Mouse (Mus musculus) lung, postnatal 10 days (tissue): Measurements from ENCODE around the gene Fgfr1op.

Source experiments
- DNase-seq: peaks from one replicate; pipeline ENCODE4 v3.0.0; 2021

The Fgfr1op gene

DNA sequence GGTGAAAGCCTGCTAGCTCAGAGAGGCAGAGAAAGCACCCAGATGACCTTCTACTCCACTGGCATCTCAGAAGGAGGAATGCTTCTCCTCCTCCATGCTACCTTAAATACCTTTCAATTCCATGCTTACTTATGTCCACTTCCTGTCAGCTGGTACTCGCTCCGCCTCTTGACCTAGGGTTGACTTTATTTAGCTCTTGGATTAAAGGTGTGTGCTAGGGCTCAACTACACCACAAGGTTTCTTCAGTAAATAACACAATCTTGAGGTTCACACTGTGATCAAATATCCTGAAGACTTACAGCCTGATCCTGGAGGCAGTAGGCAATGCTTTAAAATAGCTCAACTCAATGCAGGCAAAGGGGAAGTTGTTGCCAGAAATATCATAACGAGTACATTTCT lies 64.3 kb downstream of the Fgfr1op start:
- DNase-seq: no peak

DNA sequence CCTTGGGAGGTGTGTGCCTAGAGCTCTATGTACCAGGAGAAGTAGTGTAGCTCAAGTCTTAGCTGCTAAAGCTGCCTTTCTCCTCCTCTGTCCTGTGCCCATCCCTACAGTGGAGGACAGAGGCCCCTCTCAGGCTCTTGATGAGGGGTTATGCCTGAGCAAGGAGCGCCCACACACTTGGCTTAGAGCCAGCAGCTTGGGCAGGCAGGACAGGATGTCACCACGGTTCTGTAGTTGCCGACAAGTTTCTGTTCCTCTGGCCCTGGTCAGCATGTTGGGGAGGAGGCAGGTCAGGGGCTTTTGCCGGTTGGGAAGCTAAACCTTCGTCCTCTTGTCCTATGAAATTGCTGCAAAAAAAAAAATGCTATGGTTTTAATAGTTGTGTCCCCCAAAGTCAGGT lies 66.8 kb downstream of the Fgfr1op start:
- DNase-seq: peak; percentile 46

DNA sequence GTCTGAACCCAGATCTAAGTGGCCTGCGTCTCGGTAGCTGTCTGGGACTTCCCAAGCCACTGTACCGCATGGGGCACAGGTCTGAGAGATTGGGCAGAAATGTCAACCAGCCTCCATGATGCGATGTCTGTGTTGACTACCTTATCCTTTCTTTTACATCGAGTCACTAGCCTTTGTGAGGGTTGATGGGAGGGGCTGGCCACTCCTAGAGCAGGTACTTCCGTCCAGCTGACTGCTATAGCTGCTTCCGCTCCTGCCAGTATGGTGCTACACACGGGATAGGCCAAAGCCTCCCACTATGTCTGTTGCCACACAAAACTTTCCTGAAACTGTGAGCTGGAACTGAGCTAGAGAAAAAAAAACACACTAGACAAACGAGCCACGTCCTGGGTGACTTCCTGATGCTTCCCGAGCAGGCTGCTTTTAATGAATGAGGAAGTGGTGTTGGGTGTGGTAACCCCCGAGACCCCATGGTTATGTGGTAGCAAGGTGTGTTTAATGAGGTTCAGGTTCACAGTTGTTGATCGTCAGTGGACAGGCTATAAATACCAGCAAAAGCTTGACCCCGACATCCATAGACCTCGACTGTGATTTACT lies 68.4 kb downstream of the Fgfr1op start:
- DNase-seq: no peak

DNA sequence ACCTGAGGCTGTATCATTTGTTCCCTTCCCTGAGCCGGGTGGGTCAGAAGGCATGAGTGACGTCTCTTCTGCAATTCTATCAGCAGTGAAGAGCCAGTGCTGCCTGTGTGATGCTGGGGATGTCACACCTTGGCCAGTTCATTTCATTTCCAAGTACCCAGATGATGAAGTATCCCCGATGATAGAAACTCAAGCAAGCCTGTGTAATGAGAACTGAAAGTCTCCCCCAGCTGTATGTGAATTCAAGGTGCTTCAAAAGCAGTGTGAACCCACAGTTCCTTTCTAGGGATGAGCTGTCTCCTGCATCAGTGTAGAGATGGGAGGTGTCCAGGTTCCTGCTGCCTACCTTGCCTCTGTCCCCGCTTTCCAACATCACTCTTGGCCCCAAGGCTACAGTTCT lies 69.2 kb downstream of the Fgfr1op start:
- no peak for DNase-seq

DNA sequence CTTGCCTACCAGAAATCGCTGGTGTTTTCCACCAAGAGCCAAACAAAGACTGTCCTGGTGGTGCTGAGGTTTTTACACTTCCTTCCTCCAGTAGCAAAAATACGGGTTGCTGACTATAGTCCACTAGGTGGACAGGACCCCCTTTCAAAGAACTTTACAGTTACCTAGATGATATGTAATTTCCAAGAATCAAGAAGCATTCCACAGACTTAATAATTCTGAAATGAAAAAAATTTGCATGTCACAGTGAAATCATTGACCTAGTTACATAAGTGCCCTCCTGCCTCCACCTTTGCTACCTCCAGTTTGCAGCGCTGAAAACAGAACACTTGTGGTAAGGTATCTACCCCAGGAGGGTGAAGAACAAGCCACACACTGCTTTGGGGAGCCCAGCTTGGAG lies 70.4 kb downstream of the Fgfr1op start, which contains the start of gene Ccr6:
Gene Ccr6, plus strand, starts transcription at position 301 of the 400 bp plus-strand sequence.
- no peak for DNase-seq

DNA sequence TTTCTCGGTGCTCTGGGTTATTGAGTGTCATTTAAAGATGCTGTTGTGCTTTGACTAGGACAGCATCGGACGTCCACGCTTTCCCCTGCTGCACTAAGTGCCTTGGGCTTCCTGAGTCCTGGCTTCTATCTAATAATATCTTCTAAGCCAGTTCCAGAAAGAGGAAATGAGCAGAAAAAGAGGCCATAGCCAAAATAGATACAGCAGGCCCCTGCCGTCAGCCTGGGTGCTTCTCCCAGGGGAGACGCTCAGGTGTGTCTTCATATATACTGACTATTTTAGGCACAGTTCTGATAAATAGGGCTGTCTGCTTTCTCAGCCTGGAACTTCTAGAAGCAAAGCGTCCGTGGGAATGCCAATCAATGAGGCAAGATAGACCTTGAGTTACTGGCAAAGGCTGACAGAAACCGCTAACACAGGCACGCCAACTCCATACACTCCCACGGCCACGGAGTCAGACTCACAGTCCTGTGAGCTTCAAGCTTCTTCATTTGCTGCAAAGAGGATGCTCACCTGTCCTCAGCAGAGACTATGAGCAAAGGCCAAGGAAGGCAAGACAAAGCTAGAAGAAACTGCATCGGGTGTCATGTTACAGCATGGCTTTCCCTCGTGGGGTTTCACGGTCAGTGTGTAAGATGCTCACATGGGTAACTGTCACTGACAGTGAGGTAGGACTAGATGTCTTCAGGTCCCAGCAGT lies 72.9 kb downstream of the Fgfr1op start:
- no peak for DNase-seq

DNA sequence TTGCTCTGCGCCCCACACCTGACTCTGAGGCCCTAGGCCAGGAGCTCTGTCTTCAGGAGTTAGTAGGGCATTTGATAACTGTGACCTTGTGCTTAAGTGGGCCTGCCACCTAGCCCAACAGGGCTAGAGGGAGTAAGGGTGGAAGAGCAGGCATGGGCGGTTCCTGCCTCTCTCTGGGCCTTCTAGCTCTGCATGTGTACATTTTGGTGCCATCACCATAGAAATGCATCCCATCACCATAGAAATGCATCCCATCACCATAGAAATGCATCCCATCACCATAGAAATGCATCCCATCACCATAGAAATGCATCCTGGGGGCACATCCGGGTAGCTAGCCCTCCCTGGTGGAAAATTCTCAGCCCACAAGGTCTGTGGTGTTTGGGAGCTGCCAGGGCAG lies 74.3 kb downstream of the Fgfr1op start:
- DNase-seq: no peak

DNA sequence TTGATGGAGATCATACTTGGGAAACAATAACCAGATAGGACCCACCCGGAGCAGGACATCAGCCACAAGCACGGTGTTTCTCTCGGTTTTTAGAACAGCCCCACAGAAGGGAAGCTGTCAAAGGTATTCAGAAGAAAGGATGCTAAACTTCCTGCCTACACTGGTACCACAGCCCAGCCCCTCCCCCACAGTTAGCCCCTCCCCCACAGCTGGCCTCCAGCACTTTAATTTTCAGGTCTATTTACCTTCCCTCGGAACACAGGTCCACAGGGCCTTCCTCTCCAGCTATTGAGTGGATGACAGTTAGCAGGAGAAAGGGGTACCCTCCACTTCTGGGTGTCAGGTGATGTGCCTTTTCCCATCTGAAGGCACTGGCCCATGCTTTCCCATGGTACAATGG lies 75.2 kb downstream of the Fgfr1op start:
- no peak for DNase-seq

DNA sequence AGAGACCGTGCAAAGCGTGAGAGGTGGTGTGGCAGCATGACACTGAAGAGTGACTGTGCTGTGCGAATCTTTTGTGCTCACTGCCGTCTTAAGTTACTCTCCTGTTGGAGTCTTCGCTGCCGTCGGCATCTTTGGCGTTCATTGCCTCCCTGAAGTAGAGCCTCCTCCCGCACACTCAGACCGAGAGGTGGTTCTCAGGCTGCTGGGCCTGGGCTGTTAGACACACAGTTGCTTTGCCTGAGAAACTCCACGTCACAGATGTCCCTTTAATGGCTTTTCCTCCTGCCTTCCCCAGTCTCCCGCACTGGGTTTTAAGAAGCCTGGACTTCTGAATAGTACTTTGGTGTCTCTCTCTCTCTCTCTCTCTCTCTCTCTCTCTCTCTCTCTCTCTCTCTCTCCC lies 76.3 kb downstream of the Fgfr1op start:
- no peak for DNase-seq

DNA sequence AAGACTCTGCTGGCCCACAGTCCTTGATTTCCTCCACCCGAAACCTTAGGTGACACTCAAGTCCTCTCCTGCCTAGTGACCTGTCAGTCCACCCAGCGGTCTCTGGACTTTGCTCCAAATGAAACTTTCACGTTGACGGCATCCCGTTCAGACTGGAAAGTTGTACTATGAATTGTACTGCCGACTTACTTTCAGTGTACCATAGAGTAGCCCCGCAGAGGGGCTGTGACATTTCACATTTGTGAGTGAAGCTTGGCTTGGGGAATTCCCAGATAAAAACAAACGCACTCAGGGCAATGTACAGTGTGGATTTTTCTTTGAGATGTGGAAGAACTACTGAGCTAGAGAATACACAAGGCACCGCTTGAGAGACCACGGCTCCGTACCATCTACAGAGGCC lies 76.9 kb downstream of the Fgfr1op start:
- no peak for DNase-seq

DNA sequence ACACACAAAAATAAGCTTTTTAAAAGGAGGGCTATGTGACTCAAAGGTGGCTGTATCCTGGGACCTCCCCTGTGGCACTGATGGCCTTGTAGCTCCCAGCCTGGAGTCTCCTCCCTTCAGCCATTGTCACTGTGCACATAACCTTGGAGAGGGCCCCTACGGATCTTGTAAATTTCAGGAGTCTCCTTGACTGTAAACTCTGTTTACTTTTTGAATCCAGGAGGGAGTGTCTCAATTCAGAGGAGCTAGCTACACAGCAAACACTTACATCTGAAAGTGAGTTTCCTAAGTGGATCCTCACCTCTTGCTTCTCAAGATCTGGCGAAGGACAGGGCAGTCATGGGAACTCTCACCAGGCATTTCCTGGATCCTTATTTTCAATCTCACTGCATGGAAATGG lies 78.8 kb downstream of the Fgfr1op start:
- peak; percentile 31 for DNase-seq

DNA sequence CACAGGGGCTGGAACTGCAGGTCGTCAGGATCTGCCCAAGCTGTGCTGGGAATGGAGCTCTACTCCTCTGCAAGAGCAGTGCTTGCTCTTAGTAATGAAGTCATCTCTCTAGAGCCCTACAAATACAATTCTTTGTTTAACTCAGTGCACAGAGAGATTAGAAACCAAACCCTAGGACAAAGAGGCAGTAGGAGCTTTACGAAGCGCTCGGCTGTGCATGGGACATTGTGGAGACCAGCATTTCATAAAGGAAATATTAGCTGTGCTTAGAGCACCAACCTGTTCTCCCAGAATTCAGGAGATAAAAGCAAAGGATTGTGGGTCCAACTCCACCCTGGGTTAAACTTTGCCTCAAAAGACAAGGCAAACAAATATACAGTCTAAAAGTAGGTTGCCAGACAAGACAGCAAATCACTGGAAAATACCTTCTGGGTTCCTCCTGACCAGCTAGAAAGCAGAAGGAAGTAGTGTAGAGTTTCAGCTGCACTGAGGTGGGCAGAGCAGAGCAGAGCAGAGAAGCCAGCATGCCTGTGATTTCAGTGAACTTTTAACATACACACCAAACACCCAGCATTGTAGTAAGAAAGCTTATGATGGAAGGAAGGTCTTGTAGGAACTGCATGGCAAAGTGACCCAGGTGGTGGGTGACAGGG lies 80.9 kb downstream of the Fgfr1op start:
- DNase-seq: no peak
